Mouse (Mus musculus) mouse trophoblast stem cell (cell line): ENCODE data around the gene Ffar2.
"Not testable (repeated sequence)": the region's sequence is repeated elsewhere in the genome, so short reads cannot be mapped to it uniquely, and the experiment has no call there.

Experiments used
- in situ Hi-C, 2 experiments: fragments of 300-500 bp; cut with MseI, MboI; formaldehyde crosslinking; loops; 2 replicates in 1 of 2; 3 replicates in 1 of 2; pipeline ENCODE4 v1.15.1; 2025

The Ffar2 gene

GRCm38 (mm10) chr7:30823675-30824074 is at the start of gene Ffar2:
TSS of gene Ffar2 (minus strand) at chr7:30823775.
- in situ Hi-C loops = no loop called here

GRCm38 (mm10) chr7:30873083-30873482 is 49.5 kb upstream of the Ffar2 start:
- in situ Hi-C loops = no loop called here

GRCm38 (mm10) chr7:30863386-30863785 is 39.8 kb upstream of the Ffar2 start:
- in situ Hi-C loops = loop anchor here in 1 of 2 experiments (5.0 kb wide), 1 partner anchor 61 kb away; no protein-coding TSS in a partner anchor

GRCm38 (mm10) chr7:30861464-30861863 is 37.9 kb upstream of the Ffar2 start, which contains the start of gene Ffar1:
TSS of gene Ffar1 (minus strand) at chr7:30861564.
- in situ Hi-C loops = loop anchor here in 1 of 2 experiments (5.0 kb wide), 1 partner anchor 59 kb away; no protein-coding TSS in a partner anchor

- in situ Hi-C loops = loop anchor here (5.0 kb wide), 2 partner anchors 48 to 58 kb away; no protein-coding TSS in a partner anchor
These were observed 36.2 kb upstream of the Ffar2 start for GRCm38 (mm10) chr7:30859635-30860402.

GRCm38 (mm10) chr7:30859290-30859634 is 35.7 kb upstream of the Ffar2 start:
- in situ Hi-C loops = loop anchor here in 1 of 2 experiments (5.0 kb wide), 1 partner anchor 47 kb away; no protein-coding TSS in a partner anchor

GRCm38 (mm10) chr7:30857746-30858145 is 34.2 kb upstream of the Ffar2 start:
- in situ Hi-C loops = loop anchor here in 1 of 2 experiments (5.0 kb wide), 1 partner anchor 45 kb away; no protein-coding TSS in a partner anchor

GRCm38 (mm10) chr7:30856078-30856477 is 32.5 kb upstream of the Ffar2 start, which contains the start of gene Ffar3:
TSS of gene Ffar3 (minus strand) at chr7:30856178.
- in situ Hi-C loops = loop anchor here in 1 of 2 experiments (5.0 kb wide), 1 partner anchor 44 kb away; no protein-coding TSS in a partner anchor

GRCm38 (mm10) chr7:30851421-30851820 is 27.8 kb upstream of the Ffar2 start:
- in situ Hi-C loops = no loop called here

GRCm38 (mm10) chr7:30847934-30848333 is 24.4 kb upstream of the Ffar2 start:
- in situ Hi-C loops = no loop called here

GRCm38 (mm10) chr7:30847386-30847785 is 23.8 kb upstream of the Ffar2 start:
- in situ Hi-C loops = no loop called here

- in situ Hi-C loops = no loop called here
These were observed 23.0 kb upstream of the Ffar2 start for GRCm38 (mm10) chr7:30846505-30847053.

- in situ Hi-C loops = no loop called here
These were observed 21.2 kb upstream of the Ffar2 start for GRCm38 (mm10) chr7:30844676-30845297.

GRCm38 (mm10) chr7:30842092-30842491 is 18.5 kb upstream of the Ffar2 start:
- in situ Hi-C loops = no loop called here

GRCm38 (mm10) chr7:30841379-30841778 is 17.8 kb upstream of the Ffar2 start:
- in situ Hi-C loops = no loop called here

GRCm38 (mm10) chr7:30840306-30840705 is 16.7 kb upstream of the Ffar2 start:
- in situ Hi-C loops = no loop called here

GRCm38 (mm10) chr7:30837277-30837676 is 13.7 kb upstream of the Ffar2 start:
- in situ Hi-C loops = no loop called here

GRCm38 (mm10) chr7:30832684-30833083 is 9.1 kb upstream of the Ffar2 start:
- in situ Hi-C loops = not testable (repeated sequence)

- in situ Hi-C loops = no loop called here
These were observed 8.7 kb upstream of the Ffar2 start for GRCm38 (mm10) chr7:30832261-30832660.

GRCm38 (mm10) chr7:30829428-30829827 is 5.9 kb upstream of the Ffar2 start:
- in situ Hi-C loops = no loop called here

- in situ Hi-C loops = not testable (repeated sequence)
These were observed 5.3 kb upstream of the Ffar2 start for GRCm38 (mm10) chr7:30828871-30829270.

GRCm38 (mm10) chr7:30826660-30827059 is 3.1 kb upstream of the Ffar2 start:
- in situ Hi-C loops = no loop called here
